Mouse (Mus musculus) MEL (cell line): Measurements from ENCODE around the gene Mpp2. TPM values are rescaled to one million over a fixed set of nuclear protein-coding genes. Genes with fewer than 3 reads are reported as not detected.

ENCODE experiments used
- DNase-seq: peaks from one replicate; pipeline ENCODE4 v3.0.0; 2011; ENCODE audit warnings: low read depth, low spot score
- H3K27ac ChIP-seq: 2 replicates; pipeline ENCODE4 v1.5.1; 2012; ENCODE audit warnings: low read depth, mild to moderate bottlenecking, control low read depth, low read length, moderate library complexity; ENCODE audit not compliant: control insufficient read depth
- H3K27me3 ChIP-seq, 2 experiments: fragments of 150-350 bp in 1 of 2; sonication (generic) in 1 of 2; 2 replicates each; pipeline ENCODE4 v1.6.1; 2012; ENCODE audit warnings: low read length in 2 of 2, mild to moderate bottlenecking in 2 of 2, improper control_type of control experiment in 1 of 2, moderate library complexity in 1 of 2; ENCODE audit not compliant: insufficient read depth in 2 of 2, control insufficient read depth in 1 of 2
- H3K36me3 ChIP-seq, 2 experiments: 2 replicates each; pipeline ENCODE4 v1.6.1; 2012 to 2014; ENCODE audit warnings: low read length in 2 of 2, improper control_type of control experiment in 1 of 2, inconsistent platforms in 1 of 2, mild to moderate bottlenecking in 1 of 2; ENCODE audit not compliant: insufficient read depth in 2 of 2, control insufficient read depth in 1 of 2
- H3K4me1 ChIP-seq, 2 experiments: fragments of 150-350 bp in 1 of 2; sonication (generic) in 1 of 2; 2 replicates each; pipeline ENCODE4 v1.6.1; 2012; ENCODE audit warnings: low read length in 2 of 2, improper control_type of control experiment in 1 of 2, mild to moderate bottlenecking in 1 of 2; ENCODE audit not compliant: insufficient read depth in 2 of 2, control insufficient read depth in 1 of 2
- H3K4me3 ChIP-seq, 2 experiments: fragments of 150-350 bp in 1 of 2; sonication (generic) in 1 of 2; 2 replicates each; pipeline ENCODE4 v1.5.1; 2012; ENCODE audit warnings: low read depth in 2 of 2, low read length in 2 of 2, mild to moderate bottlenecking in 2 of 2, moderate library complexity in 2 of 2, control low read depth in 1 of 2, improper control_type of control experiment in 1 of 2; ENCODE audit not compliant: control insufficient read depth in 1 of 2, insufficient read depth in 1 of 2
- H3K79me2 ChIP-seq: 2 replicates; pipeline ENCODE4 v1.6.1; 2012; ENCODE audit warnings: mild to moderate bottlenecking, low read length, moderate library complexity; ENCODE audit not compliant: control insufficient read depth, poor library complexity, insufficient read depth
- H3K9ac ChIP-seq: 2 replicates; pipeline ENCODE4 v1.6.1; 2012; ENCODE audit warnings: low read depth, mild to moderate bottlenecking, control low read depth, low read length, moderate library complexity; ENCODE audit not compliant: control insufficient read depth, poor library complexity, severe bottlenecking
- H3K9me3 ChIP-seq: fragments of 150-350 bp; sonication (generic); replicated peaks from 2 replicates; pipeline ENCODE4 v1.6.1; 2012; ENCODE audit warnings: mild to moderate bottlenecking, low read length, improper control_type of control experiment, moderate library complexity; ENCODE audit not compliant: insufficient read depth
- BHLHE40 ChIP-seq: IDR thresholded peaks from 2 replicates; pipeline ENCODE4 v1.6.1; 2012; ENCODE audit warnings: low read depth, mild to moderate bottlenecking, inconsistent platforms, low read length, improper control_type of control experiment, borderline replicate concordance
- CHD2 ChIP-seq: IDR thresholded peaks from 2 replicates; pipeline ENCODE4 v1.6.1; 2011; ENCODE audit warnings: low read length, improper control_type of control experiment
- E2F4 ChIP-seq: IDR thresholded peaks from 2 replicates; pipeline ENCODE4 v1.6.1; 2011; ENCODE audit warnings: low read depth, low read length, improper control_type of control experiment, borderline replicate concordance
- ELF1 ChIP-seq: IDR thresholded peaks from 2 replicates; pipeline ENCODE4 v1.6.1; 2014; ENCODE audit warnings: low read depth, mild to moderate bottlenecking, inconsistent platforms, low read length, improper control_type of control experiment, moderate library complexity
- ETS1 ChIP-seq: IDR thresholded peaks from 2 replicates; pipeline ENCODE4 v1.6.1; 2012; ENCODE audit warnings: low read depth, mild to moderate bottlenecking, inconsistent platforms, low read length, improper control_type of control experiment, moderate library complexity
- GATA1 ChIP-seq: IDR thresholded peaks from 2 replicates; pipeline ENCODE4 v1.6.1; 2011; ENCODE audit warnings: low read depth, low read length, improper control_type of control experiment
- HCFC1 ChIP-seq: IDR thresholded peaks from 2 replicates; pipeline ENCODE4 v1.6.1; 2012; ENCODE audit warnings: low read depth, mild to moderate bottlenecking, inconsistent platforms, low read length, improper control_type of control experiment, moderate library complexity
- JUND ChIP-seq: IDR thresholded peaks from 2 replicates; pipeline ENCODE4 v1.6.1; 2011; ENCODE audit warnings: low read depth, mild to moderate bottlenecking, improper control_type of control experiment, low read length
- KAT2A ChIP-seq: conservative IDR thresholded peaks from 2 replicates; pipeline ENCODE4 v1.6.1; 2012; ENCODE audit warnings: low read depth, low read length, improper control_type of control experiment, inconsistent platforms
- MAFK ChIP-seq: IDR thresholded peaks from 2 replicates; pipeline ENCODE4 v1.6.1; 2011; ENCODE audit warnings: low read depth, mild to moderate bottlenecking, low read length, improper control_type of control experiment, borderline replicate concordance
- MEF2A ChIP-seq: IDR thresholded peaks from 2 replicates; pipeline ENCODE4 v1.6.1; 2014; ENCODE audit warnings: low read depth, mild to moderate bottlenecking, inconsistent platforms, low read length, improper control_type of control experiment; ENCODE audit not compliant: poor library complexity, insufficient replicate concordance, severe bottlenecking; ENCODE audit errors: extremely low read depth
- NELFE ChIP-seq: IDR thresholded peaks from 2 replicates; pipeline ENCODE4 v1.6.1; 2011; ENCODE audit warnings: low read depth, low read length, improper control_type of control experiment
- NRF1 ChIP-seq: IDR thresholded peaks from 2 replicates; pipeline ENCODE4 v1.6.1; 2014; ENCODE audit warnings: low read depth, mild to moderate bottlenecking, inconsistent platforms, low read length, improper control_type of control experiment, moderate library complexity; ENCODE audit not compliant: poor library complexity, insufficient read depth, severe bottlenecking
- TAL1 ChIP-seq: IDR thresholded peaks from 2 replicates; pipeline ENCODE4 v1.6.1; 2012; ENCODE audit warnings: mild to moderate bottlenecking, inconsistent platforms, low read length, moderate library complexity, mixed read lengths
- TBP ChIP-seq: IDR thresholded peaks from 2 replicates; pipeline ENCODE4 v1.8.0; 2011; ENCODE audit warnings: low read depth, low read length, improper control_type of control experiment
- UBTF ChIP-seq: IDR thresholded peaks from 2 replicates; pipeline ENCODE4 v1.6.1; 2012; ENCODE audit warnings: low read depth, mild to moderate bottlenecking, inconsistent platforms, low read length, improper control_type of control experiment, moderate library complexity, borderline replicate concordance; ENCODE audit not compliant: insufficient read depth
- USF2 ChIP-seq, 2 experiments: IDR thresholded peaks; 2 replicates each; pipeline ENCODE4 v1.6.1; 2011 to 2012; ENCODE audit warnings: improper control_type of control experiment in 2 of 2, low read length in 2 of 2, borderline replicate concordance in 1 of 2, inconsistent platforms in 1 of 2, low read depth in 1 of 2, mild to moderate bottlenecking in 1 of 2; ENCODE audit not compliant: insufficient read depth in 1 of 2
- ZC3H11A ChIP-seq: IDR thresholded peaks from 2 replicates; pipeline ENCODE4 v1.6.1; 2012; ENCODE audit warnings: low read depth, mild to moderate bottlenecking, inconsistent platforms, low read length, improper control_type of control experiment
- ZKSCAN1 ChIP-seq: IDR thresholded peaks from 2 replicates; pipeline ENCODE4 v1.6.1; 2012; ENCODE audit warnings: low read depth, mild to moderate bottlenecking, inconsistent platforms, low read length, improper control_type of control experiment, moderate library complexity
- ZMIZ1 ChIP-seq: IDR thresholded peaks from 2 replicates; pipeline ENCODE4 v1.6.1; 2012; ENCODE audit warnings: low read depth, mild to moderate bottlenecking, inconsistent platforms, low read length, improper control_type of control experiment, moderate library complexity
- polyA plus RNA-seq, 2 experiments: library from polyadenylated mRNA; stranded (reverse) in 1 of 2; unstranded in 1 of 2; fragments of >175 nt in 1 of 2; fragments of >200 nt in 1 of 2; gene quantifications; 2 replicates each; pipeline versions ENCODE4 v1.2.1 to v1.2.4; 2012; ENCODE audit warnings: low replicate concordance in 2 of 2, low read depth in 1 of 2; ENCODE audit not compliant: insufficient read length in 2 of 2, insufficient read depth in 1 of 2, missing spikeins in 1 of 2
- total RNA-seq: library from RNA; depleted of rRNA; stranded (reverse); fragments of 300-350 nt; gene quantifications from 2 replicates; pipeline ENCODE4 v1.2.3, GENCODE M21; 2012

Mpp2 gene
- total and polyA plus RNA-seq, 3 experiments: 2.9 to 16.3 TPM; not detected in 1

GRCm38 (mm10) chr11:102072729-102073128 lies 15.6 kb downstream of the Mpp2 start (continued):
- TF ChIP-seq JUND (no peak), CHD2 (no peak), ELF1 (no peak), NELFE (no peak), TAL1 (no peak), ZMIZ1 (no peak), ZKSCAN1 (no peak), MEF2A (no peak), MAFK (peak; percentile 29; the same call in 1 of the 2 replicates), GATA1 (peak; percentile 49; the same call in 1 of the 2 replicates), USF2 (IDR thresholded peaks at IDR 0.05; ENCODE audit: borderline replicate concordance in 1 of 2, insufficient read depth in 1 of 2, low read depth in 1 of 2, low read length in 2 of 2) (no peak), NRF1 (no peak), KAT2A (no peak), UBTF (no peak), TBP (no peak)

GRCm38 (mm10) chr11:102070426-102070825 lies 17.9 kb downstream of the Mpp2 start:
- DNase-seq: no peak
- H3K4me3 ChIP-seq: no peak overlapping the region
- TF ChIP-seq KAT2A (no peak), E2F4 (no peak), ZC3H11A (no peak), HCFC1 (no peak), ETS1 (no peak), UBTF (no peak), BHLHE40 (no peak)
- H3K9me3 ChIP-seq: no peaks in the 10 kb centered on the region
- H3K27ac ChIP-seq: no peak overlapping the region
- no peak overlapping the region for H3K9ac ChIP-seq
- peaks cover 0 to 4% of the 10 kb centered on the region in 2 experiments; a peak in 2 of 4 replicates for H3K36me3 ChIP-seq
- no peaks in the 10 kb centered on the region for H3K79me2 ChIP-seq
- H3K4me1 ChIP-seq: peaks cover 5 to 9% of the 10 kb centered on the region in 2 experiments; a peak in 2 of 4 replicates
- no peaks in the 10 kb centered on the region for H3K27me3 ChIP-seq
